Mouse (Mus musculus) heart, postnatal 0 days (tissue): Measurements from ENCODE around the gene Grasp.
A peak's percentile ranks its signal among the peaks of the same experiment; 100 is the strongest.

ENCODE experiments used
- CTCF ChIP-seq: IDR thresholded peaks from 2 replicates; pipeline ENCODE4 v1.5.1; 2016; ENCODE audit warnings: antibody characterized with exemption, control low read depth, low read depth
- EP300 ChIP-seq: IDR thresholded peaks from 2 replicates; pipeline ENCODE4 v1.6.1; 2016; ENCODE audit warnings: antibody characterized with exemption, low read depth

GRCm38 (mm10) chr15:101187907-101188306, 36.1 kb upstream of the Grasp start:
- no peak for TF ChIP-seq EP300
- 0 out of 2 replicates have a peak, but pooled peaks have one; percentile 2 for TF ChIP-seq CTCF
